Mouse (Mus musculus): ENCODE measurements around the gene Mindy4. TPM values are rescaled to one million over a fixed set of nuclear protein-coding genes. Genes with fewer than 3 reads are reported as not detected.
A peak's percentile ranks its signal among the peaks of the same experiment; 100 is the strongest.
"Not testable (repeated sequence)": the region's sequence is repeated elsewhere in the genome, so short reads cannot be mapped to it uniquely, and the experiment has no call there.

Gene Mindy4
- total RNA-seq (2021), result 10 to 100 TPM in 1 of 2 experiments, 1 to 10 TPM in 1; 9.5 to 12.6 TPM
- long read RNA-seq, full-length matches to known transcripts, result 2 of 6 reads
- long read RNA-seq, partial matches to known transcripts, result 0 of 6 reads
- long read RNA-seq, other reads (novel, unspliced or antisense), result 4 of 6 reads

- DNase-seq (ENCODE audit: low spot score in 2 of 2), result peak; percentile 87 to 93
These were observed at the start of gene Mindy4 for GRCm38 (mm10) chr6:55202913-55203910. Gene Mindy4, plus strand, starts transcription at chr6:55203383.

DNA sequence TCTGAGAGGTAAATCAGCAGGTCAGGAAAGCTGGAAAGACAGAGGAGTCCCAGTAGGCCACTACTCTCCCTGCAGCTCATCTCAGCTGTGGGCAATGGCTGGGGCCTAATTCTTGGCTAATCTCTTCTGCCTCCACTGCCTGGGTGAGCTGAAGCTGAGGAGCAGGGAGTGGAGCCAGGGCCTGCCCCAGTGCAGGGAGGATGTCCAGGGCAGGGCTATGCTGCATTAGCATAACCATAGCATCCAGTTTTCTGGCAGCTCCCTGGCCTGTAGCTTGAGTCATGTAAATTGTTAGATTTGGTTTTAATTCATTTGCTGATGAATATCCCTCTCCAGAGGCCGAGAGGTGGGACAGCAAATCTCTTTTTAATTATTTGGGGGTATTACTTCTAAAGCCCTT, 43.9 kb upstream of the Mindy4 start:
- no peak for DNase-seq (ENCODE audit: low spot score in 2 of 2)

DNA sequence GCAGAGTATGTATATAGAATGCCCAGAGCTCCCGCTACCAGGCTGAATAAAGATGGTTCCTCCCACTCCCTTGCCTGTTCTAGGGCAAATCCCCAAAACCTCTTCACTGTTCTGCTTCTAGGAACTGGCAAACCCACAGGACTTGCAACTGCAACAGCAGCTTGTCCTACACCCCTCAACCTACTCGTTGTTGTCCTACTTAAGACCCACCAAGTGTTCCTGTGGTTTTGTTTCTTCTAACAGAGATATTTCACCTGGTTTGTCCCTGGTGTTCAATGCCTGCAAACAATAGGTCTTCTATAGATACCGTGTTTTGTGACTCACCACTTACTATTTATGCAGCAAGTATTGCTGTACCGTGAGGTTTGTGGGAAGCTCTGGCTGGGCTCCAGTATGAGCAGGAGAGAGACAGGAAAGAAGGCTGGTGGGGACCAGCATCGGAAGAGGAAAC, 41.8 kb upstream of the Mindy4 start:
- peak; percentile 72 to 90 for DNase-seq (ENCODE audit: low spot score in 2 of 2)

DNA sequence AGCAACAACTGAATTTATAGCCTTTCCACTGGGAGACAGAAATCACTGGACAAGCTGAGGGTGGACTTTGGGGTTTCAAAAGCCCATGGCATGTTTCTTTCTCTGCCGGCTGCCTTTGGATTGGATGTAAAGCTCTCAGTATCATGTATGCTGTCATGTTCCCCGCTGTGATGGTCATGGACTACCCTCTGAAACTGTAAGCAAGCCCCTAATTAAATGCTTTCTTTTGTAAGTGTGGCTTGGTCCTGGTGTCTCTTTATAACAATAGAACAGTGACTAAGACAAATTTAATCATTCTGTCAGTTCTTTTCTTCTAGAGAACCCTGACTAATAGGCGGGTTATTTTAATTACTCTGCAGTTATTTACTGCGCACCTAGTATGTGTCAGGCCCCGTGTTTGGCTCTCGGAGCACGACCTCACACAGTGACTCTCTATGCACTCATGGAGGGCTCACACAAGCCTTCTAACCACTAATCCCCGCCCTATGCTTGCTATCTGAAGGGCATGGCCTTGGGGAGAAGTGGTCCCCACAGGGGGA, 40.1 kb upstream of the Mindy4 start:
- DNase-seq (ENCODE audit: low spot score in 2 of 2), result no peak

DNA sequence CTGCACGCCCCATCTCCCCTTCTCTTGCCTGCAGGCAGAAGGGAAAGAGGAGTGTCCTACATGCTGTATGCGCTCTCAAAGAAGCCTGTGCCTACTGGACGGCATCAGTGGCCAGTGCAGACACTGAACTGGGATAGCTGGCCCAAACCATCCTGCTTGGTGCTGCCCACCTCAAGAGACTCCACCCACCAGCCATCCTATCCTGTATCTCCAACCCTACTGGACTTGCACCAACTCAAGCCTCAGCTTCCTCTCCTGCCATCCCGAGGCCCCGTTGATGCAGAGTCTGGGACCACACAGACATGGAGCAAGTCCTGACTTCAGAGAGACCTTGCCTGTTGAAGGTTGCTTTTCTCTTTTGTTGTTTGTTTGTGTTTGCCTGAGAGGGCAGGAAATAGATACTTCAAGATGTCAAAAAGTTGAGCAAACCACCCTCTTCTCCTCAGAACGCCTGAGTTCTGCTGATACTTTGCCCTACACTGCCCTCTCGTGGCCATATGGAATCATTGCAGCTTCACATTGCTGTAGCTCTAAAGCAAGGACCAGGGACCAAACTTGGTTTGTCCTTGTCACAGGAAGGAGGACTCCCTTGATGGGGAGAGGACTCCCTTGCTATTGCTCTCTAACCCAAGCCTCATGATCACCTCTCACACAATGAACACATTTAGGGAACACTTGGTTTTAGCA, 36.3 kb upstream of the Mindy4 start:
- peak; percentile 52 to 88 for DNase-seq (ENCODE audit: low spot score in 2 of 2)

DNA sequence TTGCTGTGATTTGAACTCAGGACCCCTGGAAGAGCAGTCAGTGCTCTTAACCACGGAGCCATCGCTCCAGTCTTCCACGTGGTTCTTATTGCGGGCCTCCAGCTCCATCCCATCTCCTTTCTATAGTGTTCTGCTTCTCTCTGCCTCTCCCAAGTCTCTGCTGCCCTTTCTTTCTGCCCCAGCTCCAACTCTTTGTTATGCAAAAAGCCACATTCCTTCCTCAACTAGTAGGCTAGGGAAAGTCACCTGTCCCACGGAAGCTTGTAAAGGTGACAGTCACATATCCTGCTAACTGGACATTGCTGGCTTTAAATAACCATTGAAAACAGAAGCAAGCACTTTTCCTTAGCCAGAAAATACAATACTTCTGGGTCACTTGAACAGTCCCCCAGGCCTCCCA, 33.4 kb upstream of the Mindy4 start:
- no peak for DNase-seq (ENCODE audit: low spot score in 2 of 2)

DNA sequence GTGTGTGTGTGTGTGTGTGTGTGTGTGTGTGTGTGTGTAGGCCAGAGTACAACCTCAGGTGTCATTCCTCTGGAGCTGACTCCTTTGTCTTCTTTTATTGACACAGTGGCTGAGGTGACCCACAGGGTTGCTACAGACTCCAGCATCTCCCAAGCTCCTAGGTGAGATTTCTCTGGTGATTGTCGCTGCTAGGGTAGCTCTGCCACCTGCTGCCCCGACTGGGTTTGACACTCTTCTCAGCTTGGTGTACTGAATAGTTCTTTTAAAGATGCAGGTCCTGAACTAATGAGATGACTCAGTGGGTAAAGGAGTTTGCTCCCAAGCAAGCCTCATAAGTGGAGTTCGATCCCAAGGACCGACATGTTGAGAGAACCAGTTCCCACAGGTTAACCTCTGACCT, 31.5 kb upstream of the Mindy4 start:
- DNase-seq (ENCODE audit: low spot score in 2 of 2), result peak in 1 of 2 experiments; percentile 35

DNA sequence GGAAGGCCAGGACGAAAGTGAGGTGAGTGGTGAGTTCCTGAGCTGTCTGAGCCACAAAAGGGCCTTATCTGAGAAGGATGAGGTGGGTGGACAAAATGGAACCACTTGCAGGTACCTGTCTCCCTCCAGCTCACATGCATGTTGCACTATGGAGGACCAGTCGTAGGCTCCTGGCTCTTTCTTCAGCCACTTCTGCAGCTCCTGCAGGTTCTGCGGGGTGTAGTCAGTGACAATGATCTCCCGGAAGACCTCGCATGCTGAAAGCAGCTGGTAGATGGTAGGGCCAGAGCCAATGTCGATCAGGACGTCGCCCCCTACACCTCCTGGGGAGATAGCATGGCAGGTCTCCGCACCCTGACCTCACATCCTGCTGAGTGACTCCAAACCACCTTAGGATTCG, 30.0 kb upstream of the Mindy4 start:
- no peak for DNase-seq (ENCODE audit: low spot score in 2 of 2)

- DNase-seq (ENCODE audit: low spot score in 2 of 2), result no peak
These were observed 29.2 kb upstream of the Mindy4 start for GRCm38 (mm10) chr6:55173941-55174349.

GRCm38 (mm10) chr6:55174741-55175181, 28.4 kb upstream of the Mindy4 start, which contains the start of gene Inmt:
Gene Inmt, minus strand, starts transcription at chr6:55175043.
- no peak for DNase-seq (ENCODE audit: low spot score in 2 of 2)

- DNase-seq (ENCODE audit: low spot score in 2 of 2), result no peak
These were observed 27.7 kb upstream of the Mindy4 start for GRCm38 (mm10) chr6:55175456-55175855.

- no peak for DNase-seq (ENCODE audit: low spot score in 2 of 2)
These were observed 27.3 kb upstream of the Mindy4 start for GRCm38 (mm10) chr6:55175892-55176291.

GRCm38 (mm10) chr6:55177060-55177732, 26.0 kb upstream of the Mindy4 start:
- DNase-seq (ENCODE audit: low spot score in 2 of 2), result peak in 1 of 2 experiments; percentile 52

DNA sequence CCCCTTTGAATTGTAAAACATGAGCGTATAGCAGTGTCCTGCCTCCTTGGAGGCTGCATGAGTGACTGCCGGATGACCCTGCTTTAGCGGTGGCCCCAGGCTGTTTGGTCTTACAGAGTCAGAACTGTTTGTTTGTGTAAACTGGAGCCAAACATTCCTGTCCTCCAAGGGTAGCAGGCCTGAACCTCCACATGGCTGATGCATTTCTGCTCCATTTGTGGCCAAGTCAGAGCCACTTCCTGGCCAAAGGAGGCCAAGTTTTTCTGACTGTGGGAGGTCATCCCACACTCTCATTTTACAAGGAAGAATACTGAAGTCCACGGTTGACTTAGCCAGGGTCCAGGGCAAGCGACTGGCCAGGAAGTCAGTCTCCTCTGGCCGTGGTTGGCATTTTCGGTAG, 23.6 kb upstream of the Mindy4 start:
- DNase-seq (ENCODE audit: low spot score in 2 of 2), result no peak

- no peak for DNase-seq (ENCODE audit: low spot score in 2 of 2)
These were observed 20.3 kb upstream of the Mindy4 start for GRCm38 (mm10) chr6:55182655-55183430.

- not testable (repeated sequence) for DNase-seq (ENCODE audit: low spot score in 2 of 2)
These were observed 15.4 kb upstream of the Mindy4 start for GRCm38 (mm10) chr6:55187827-55188226.

GRCm38 (mm10) chr6:55189406-55189805, 13.8 kb upstream of the Mindy4 start:
- DNase-seq (ENCODE audit: low spot score in 2 of 2), result no peak

DNA sequence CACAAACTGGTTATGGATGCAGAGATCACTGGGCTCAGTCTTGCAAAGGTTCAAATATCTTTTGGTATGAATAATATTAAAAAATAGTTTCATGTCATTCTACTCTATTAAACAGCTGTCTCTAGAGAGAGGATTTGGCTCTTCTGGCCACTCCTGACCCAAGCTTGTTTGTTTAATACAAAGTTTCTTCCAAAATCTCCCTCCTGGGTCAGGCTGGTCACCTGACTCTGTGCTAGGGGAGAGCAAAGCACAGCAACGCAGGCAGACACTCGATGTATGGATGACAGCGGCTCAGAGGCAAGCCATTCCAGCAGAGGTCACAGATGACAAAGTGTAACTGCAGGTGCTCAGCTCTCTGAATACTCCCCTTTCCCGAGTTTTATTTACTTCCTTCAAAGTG, 11.6 kb upstream of the Mindy4 start:
- DNase-seq (ENCODE audit: low spot score in 2 of 2), result no peak

GRCm38 (mm10) chr6:55193171-55193570, 10.0 kb upstream of the Mindy4 start:
- no peak for DNase-seq (ENCODE audit: low spot score in 2 of 2)

GRCm38 (mm10) chr6:55199047-55199446, 4.1 kb upstream of the Mindy4 start:
- DNase-seq (ENCODE audit: low spot score in 2 of 2), result no peak

Measured in layer of hippocampus, adult 18-20 months (tissue).